Mouse (Mus musculus) retina, adult 2 months (tissue): ENCODE measurements around the gene Pbld1.
A peak's percentile ranks its signal among the peaks of the same experiment; 100 is the strongest.

Experiments
- DNase-seq: peaks from one replicate; pipeline ENCODE4 v3.0.0-alpha.2; 2012; ENCODE audit warnings: low read depth, low spot score

The Pbld1 gene

GRCm38 (mm10) chr10:63059862-63060261 lies at the start of gene Pbld1:
Gene Pbld1 (plus strand): TSS chr10:63060162.
- no peak for DNase-seq

DNA sequence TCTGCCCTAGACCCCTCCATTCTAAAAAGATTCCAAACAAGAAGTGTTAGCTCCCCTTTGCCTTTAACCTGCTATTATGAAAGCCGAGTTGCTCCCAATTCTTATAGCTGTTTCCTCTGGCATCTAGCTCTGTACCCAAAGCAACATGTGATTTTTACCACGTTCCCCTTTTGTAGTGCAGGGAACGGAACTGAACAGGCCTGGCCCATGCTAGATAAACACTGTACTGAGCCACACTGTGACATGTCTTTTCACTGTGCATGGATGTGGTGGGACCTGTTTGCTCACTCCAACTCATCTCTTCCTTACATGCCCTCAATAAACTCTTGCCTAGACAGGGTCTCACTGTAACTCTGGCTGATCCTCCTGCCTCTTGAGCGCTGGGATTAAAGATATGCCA lies 49.7 kb upstream of the Pbld1 start:
- DNase-seq: no peak

GRCm38 (mm10) chr10:63011556-63011955 lies 48.4 kb upstream of the Pbld1 start:
- no peak for DNase-seq

DNA sequence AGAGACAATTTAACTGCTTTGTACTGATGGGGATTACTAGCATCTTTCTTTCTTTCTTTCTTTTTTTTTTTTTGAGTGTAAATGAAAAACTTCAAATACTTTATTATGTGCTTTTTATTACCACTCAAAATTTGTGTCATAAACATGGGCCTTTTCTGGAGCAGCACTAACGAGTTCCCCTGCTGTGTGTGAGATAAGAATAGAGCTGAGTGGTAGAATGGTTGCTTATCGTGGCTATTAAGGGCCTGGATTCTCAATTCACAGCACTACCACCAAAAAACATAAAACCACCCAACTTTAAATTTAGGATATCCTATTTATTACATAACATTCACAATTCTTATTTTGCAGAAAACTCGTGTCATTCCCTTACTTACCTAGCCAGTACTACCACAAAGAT lies 46.5 kb upstream of the Pbld1 start:
- no peak for DNase-seq

- no peak for DNase-seq
These were observed 45.8 kb upstream of the Pbld1 start for GRCm38 (mm10) chr10:63014168-63014567.

- DNase-seq: no peak
These were observed 40.7 kb upstream of the Pbld1 start for GRCm38 (mm10) chr10:63019304-63019703.

GRCm38 (mm10) chr10:63021702-63022101 lies 38.3 kb upstream of the Pbld1 start:
- DNase-seq: no peak

GRCm38 (mm10) chr10:63022541-63023120 lies 37.3 kb upstream of the Pbld1 start:
- no peak for DNase-seq

- no peak for DNase-seq
These were observed 36.7 kb upstream of the Pbld1 start for GRCm38 (mm10) chr10:63023121-63023748.

DNA sequence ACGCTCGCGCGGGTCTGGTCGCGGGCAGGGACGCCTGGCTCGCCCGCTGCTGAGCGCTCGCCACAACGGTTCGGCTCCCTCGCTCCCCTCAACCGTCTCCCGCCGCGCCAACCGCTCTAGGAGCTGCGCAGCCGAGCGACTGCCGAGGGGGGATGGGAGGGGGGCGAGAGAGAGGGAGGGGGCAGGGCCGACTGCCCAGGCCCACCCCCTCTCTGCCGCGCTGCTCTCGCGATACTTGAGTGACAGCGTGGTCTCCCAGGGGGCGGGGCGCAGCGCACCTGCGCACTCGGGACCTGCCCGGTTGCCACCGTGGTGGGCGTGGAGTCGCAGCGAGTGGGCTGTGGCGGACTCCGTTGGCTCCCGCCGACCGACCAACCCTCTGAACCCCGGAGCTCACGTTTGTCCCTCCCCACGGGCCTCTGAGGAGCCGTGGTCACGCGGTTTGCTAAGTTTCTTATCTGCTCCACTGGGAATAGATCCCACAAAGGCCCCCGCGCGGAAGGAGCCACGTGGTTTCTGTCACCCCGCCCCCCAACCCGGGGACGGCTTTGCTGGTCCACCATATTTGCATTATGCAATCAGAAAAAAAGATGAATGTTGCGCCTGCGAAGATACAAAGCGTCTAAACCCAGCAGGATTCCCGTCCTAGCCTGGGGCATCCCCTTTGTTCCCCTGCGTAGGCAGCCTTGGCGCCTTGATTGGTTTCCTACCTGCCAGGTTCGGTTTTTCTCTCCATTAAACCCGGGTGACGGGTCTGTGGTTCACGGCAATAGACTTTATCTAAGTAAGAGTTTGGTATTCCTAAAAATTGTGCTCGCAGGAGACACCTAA lies 36.0 kb upstream of the Pbld1 start, which contains the start of the genes Hnrnph3 and Pbld2:
Hnrnph3 (minus strand) TSS at position 469 of the 831 bp plus-strand sequence.
Pbld2 (plus strand) TSS at position 567 of the 831 bp plus-strand sequence.
- DNase-seq: peak; percentile 97

- DNase-seq: peak; percentile 57
These were observed 35.4 kb upstream of the Pbld1 start for GRCm38 (mm10) chr10:63024580-63024910.

- no peak for DNase-seq
These were observed 34.9 kb upstream of the Pbld1 start for GRCm38 (mm10) chr10:63025016-63025415.

DNA sequence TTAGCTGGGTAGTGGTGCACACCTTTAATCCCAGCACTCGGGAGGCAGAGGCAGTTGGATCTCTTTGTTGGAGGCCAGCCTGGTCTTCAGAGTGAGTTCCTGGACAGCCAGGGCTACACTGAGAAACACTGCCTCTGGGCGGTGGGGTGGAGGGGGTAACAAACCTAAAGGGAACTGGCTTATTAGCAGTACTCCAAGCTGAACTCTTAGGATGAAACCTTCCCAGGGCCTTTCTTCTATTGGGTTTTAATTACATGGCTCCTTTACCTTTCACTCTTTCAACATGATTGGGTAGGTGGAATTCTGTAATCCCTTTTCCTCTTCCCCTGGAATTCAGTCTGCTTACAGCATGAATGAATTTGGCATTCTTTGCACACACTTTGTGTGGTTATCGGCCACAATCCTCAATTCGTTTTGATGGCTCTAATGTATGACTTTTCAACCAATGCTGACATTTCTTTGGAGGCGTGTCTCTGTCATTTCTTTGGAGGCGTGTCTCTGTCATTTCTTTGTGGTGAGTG lies 34.4 kb upstream of the Pbld1 start:
- DNase-seq: no peak

DNA sequence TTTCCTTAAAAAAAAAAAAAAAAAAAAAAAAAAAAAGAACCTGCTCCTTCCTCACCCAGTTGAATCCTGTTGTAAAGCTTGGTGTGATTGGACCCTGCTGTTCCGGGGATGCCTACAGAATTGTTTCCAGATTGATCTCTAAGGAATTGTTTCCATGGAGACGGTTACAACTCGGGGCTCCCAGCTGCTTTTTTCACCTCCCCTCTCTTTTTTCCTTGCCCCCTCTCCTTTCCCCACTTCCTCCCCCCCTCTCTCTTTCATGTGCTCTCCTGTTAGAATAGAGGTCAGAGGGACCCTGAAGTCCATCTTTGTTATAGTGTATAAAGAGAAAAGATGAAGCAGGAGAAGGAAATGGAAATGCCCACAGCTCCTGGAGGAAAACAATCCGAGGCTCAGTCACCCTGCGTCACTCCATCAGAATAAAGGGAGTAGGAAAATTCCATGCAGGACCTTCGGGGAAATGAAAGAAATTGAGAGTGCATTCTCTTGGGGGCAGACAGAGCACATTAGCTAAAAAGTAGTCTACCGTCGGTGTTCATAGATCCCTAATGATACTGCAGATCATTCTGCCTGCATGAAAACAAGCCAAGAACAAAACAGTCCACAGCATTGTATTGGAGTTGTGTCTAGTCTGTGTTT lies 33.7 kb upstream of the Pbld1 start:
- no peak for DNase-seq

DNA sequence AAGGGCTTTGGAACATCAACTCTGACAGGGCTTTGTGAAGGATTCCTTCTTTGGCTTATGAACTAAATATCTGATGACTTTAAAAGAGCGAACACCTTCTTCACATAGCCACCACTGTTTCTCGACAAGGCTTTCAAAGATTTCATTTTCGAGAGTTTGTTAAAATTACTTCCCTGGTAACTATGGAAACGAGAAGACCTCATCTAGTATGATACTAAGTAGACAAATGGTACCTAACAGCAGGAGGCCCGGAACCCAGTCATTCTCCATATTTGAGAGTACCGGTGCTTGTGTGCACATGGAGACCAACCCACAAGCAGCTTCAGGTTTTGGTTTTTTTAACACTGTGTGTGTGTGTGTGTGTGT lies 33.2 kb upstream of the Pbld1 start:
- no peak for DNase-seq

- no peak for DNase-seq
These were observed 32.4 kb upstream of the Pbld1 start for GRCm38 (mm10) chr10:63027376-63028161.

- DNase-seq: no peak
These were observed 31.6 kb upstream of the Pbld1 start for GRCm38 (mm10) chr10:63028396-63028795.

- no peak for DNase-seq
These were observed 27.7 kb upstream of the Pbld1 start for GRCm38 (mm10) chr10:63032267-63032666.

DNA sequence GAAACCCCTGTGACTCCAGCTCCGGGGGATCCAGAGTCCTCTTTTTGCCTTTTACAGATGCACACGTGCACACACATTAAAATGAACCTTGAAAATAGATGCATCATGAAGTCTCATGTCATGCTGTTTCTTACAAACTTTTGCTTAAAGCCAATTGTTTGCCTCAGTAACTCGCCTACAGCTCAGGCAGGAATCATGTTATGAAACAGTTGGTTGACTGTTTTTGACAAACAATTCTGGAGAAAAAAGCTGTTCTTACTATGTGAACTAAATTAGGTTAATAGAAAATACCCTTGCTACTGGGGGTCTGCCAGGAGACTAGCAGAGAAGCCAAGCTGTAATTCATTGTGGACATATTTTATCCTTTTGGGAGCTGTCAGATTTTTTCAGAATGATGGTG lies 27.0 kb upstream of the Pbld1 start:
- no peak for DNase-seq

GRCm38 (mm10) chr10:63038571-63039320 lies 21.2 kb upstream of the Pbld1 start:
- no peak for DNase-seq
